Mouse (Mus musculus) embryo, embryonic 10.5 days (tissue): ENCODE results near the gene Ankra2.

Experiments
- DNase-seq: peaks from one replicate; pipeline ENCODE4 v3.0.0-alpha.2; 2015; ENCODE audit warnings: low spot score

Ankra2 gene

GRCm38 (mm10) chr13:98296072-98296471 is 33.2 kb downstream of the Ankra2 start:
- no peak for DNase-seq

GRCm38 (mm10) chr13:98297883-98298482 is 35.1 kb downstream of the Ankra2 start:
- no peak for DNase-seq

GRCm38 (mm10) chr13:98298833-98299758 is 36.2 kb downstream of the Ankra2 start:
- DNase-seq = peak; percentile 96

- DNase-seq = no peak
Measured at GRCm38 (mm10) chr13:98305257-98305656, 42.4 kb downstream of the Ankra2 start.

GRCm38 (mm10) chr13:98306393-98306792 is 43.5 kb downstream of the Ankra2 start:
- no peak for DNase-seq

GRCm38 (mm10) chr13:98306852-98307475 is 44.1 kb downstream of the Ankra2 start:
- DNase-seq = no peak

- DNase-seq = no peak
Measured at GRCm38 (mm10) chr13:98308004-98308403, 45.1 kb downstream of the Ankra2 start.

GRCm38 (mm10) chr13:98308724-98309123 is 45.9 kb downstream of the Ankra2 start:
- no peak for DNase-seq

- DNase-seq = no peak
Measured at GRCm38 (mm10) chr13:98311597-98311996, 48.7 kb downstream of the Ankra2 start.

- no peak for DNase-seq
Measured at GRCm38 (mm10) chr13:98313631-98314030, 50.8 kb downstream of the Ankra2 start.

GRCm38 (mm10) chr13:98315124-98315523 is 52.2 kb downstream of the Ankra2 start:
- no peak for DNase-seq

- no peak for DNase-seq
Measured at GRCm38 (mm10) chr13:98316140-98316479, 53.2 kb downstream of the Ankra2 start.

GRCm38 (mm10) chr13:98316480-98317245 is 53.8 kb downstream of the Ankra2 start, which contains the start of gene Btf3:
Gene Btf3, minus strand, starts transcription at chr13:98317006.
- peak; percentile 96 for DNase-seq

- DNase-seq = no peak
Measured at GRCm38 (mm10) chr13:98317246-98317677, 54.4 kb downstream of the Ankra2 start.

- no peak for DNase-seq
Measured at GRCm38 (mm10) chr13:98317911-98318310, 55.0 kb downstream of the Ankra2 start.
